Mouse (Mus musculus): ENCODE data around the gene Prss37. TPM values are rescaled to one million over a fixed set of nuclear protein-coding genes. Genes with fewer than 3 reads are reported as not detected.

The Prss37 gene
- polyA plus RNA-seq (2014; fragmentation: Nextera tagmentation; extraction: Ambion mirVana): not detected in 2 replicates

- no peaks in the 10 kb centered on the region for H3K27me3 ChIP-seq (ENCODE audit: control insufficient read depth, insufficient read depth, low read length)
- no peak within 1 kb of the TSS for H3K9ac ChIP-seq (replicated peaks; ENCODE audit: low read length)
- no peak within 1 kb of the TSS for H3K4me2 ChIP-seq (ENCODE audit: low read depth, low read length)
- no peaks in the 10 kb centered on the region for H3K9me3 ChIP-seq (replicated peaks; ENCODE audit: control insufficient read depth, low read length)
- ATAC-seq (replicated peaks; ENCODE audit: insufficient number of reproducible peaks, low FRiP score, low TSS enrichment, low read depth) (no peak), DNase-seq (ENCODE audit: low spot score) (no peak)
- 76% methylated on average over 1 of the region's 1 CpGs for WGBS
- H3K4me3 ChIP-seq (ENCODE audit: low read depth, low read length): no peak within 1 kb of the TSS
- no peaks in the 10 kb centered on the region for H3K4me1 ChIP-seq (ENCODE audit: control insufficient read depth, insufficient read depth, low read length)
- no peaks in the 10 kb centered on the region for H3K36me3 ChIP-seq (replicated peaks; ENCODE audit: control insufficient read depth, insufficient read depth, low read depth, low read length)
- no peak within 1 kb of the TSS for H3K27ac ChIP-seq (replicated peaks; ENCODE audit: low read depth, low read length)
Measured at GRCm38 (mm10) chr6:40519408-40519807, at the start of gene Prss37. Gene Prss37 (minus strand): TSS chr6:40519508.

- H3K4me3 ChIP-seq (ENCODE audit: low read depth, low read length): no peak within 1 kb of the TSS
- H3K27ac ChIP-seq (replicated peaks; ENCODE audit: low read depth, low read length): no peak within 1 kb of the TSS
- no peaks in the 10 kb centered on the region for H3K36me3 ChIP-seq (replicated peaks; ENCODE audit: control insufficient read depth, insufficient read depth, low read depth, low read length)
- 81% methylated on average over 2 of the region's 2 CpGs for WGBS
- ATAC-seq (replicated peaks; ENCODE audit: insufficient number of reproducible peaks, low FRiP score, low TSS enrichment, low read depth) (no peak), DNase-seq (ENCODE audit: low spot score) (no peak)
- H3K4me1 ChIP-seq (ENCODE audit: control insufficient read depth, insufficient read depth, low read length): no peaks in the 10 kb centered on the region
- no peaks in the 10 kb centered on the region for H3K9me3 ChIP-seq (replicated peaks; ENCODE audit: control insufficient read depth, low read length)
- no peak within 1 kb of the TSS for H3K9ac ChIP-seq (replicated peaks; ENCODE audit: low read length)
- no peak within 1 kb of the TSS for H3K4me2 ChIP-seq (ENCODE audit: low read depth, low read length)
- no peaks in the 10 kb centered on the region for H3K27me3 ChIP-seq (ENCODE audit: control insufficient read depth, insufficient read depth, low read length)
Measured at GRCm38 (mm10) chr6:40554950-40555349, 35.6 kb upstream of the Prss37 start, which contains the start of gene Olfr461. Gene Olfr461 (minus strand): TSS chr6:40555050.

GRCm38 (mm10) chr6:40544690-40545089 is 25.4 kb upstream of the Prss37 start:
- DNase-seq (ENCODE audit: low spot score) (no peak), ATAC-seq (replicated peaks; ENCODE audit: insufficient number of reproducible peaks, low FRiP score, low TSS enrichment, low read depth) (no peak)
- no peak overlapping the region for H3K9ac ChIP-seq (replicated peaks; ENCODE audit: low read length)
- no peak overlapping the region for H3K27ac ChIP-seq (replicated peaks; ENCODE audit: low read depth, low read length)
- H3K36me3 ChIP-seq (replicated peaks; ENCODE audit: control insufficient read depth, insufficient read depth, low read depth, low read length): no peaks in the 10 kb centered on the region
- 86% methylated on average over 10 of the region's 10 CpGs for WGBS
- no peak overlapping the region for H3K4me3 ChIP-seq (ENCODE audit: low read depth, low read length)
- H3K9me3 ChIP-seq (replicated peaks; ENCODE audit: control insufficient read depth, low read length): no peaks in the 10 kb centered on the region
- no peak overlapping the region for H3K4me2 ChIP-seq (ENCODE audit: low read depth, low read length)
- H3K27me3 ChIP-seq (ENCODE audit: control insufficient read depth, insufficient read depth, low read length): no peaks in the 10 kb centered on the region
- H3K4me1 ChIP-seq (ENCODE audit: control insufficient read depth, insufficient read depth, low read length): no peaks in the 10 kb centered on the region

- Histone ChIP-seq H3K27me3 (ENCODE audit: control insufficient read depth, insufficient read depth, low read length) (no peaks in the 10 kb centered on the region), H3K36me3 (replicated peaks; ENCODE audit: control insufficient read depth, insufficient read depth, low read depth, low read length) (no peaks in the 10 kb centered on the region), H3K4me1 (ENCODE audit: control insufficient read depth, insufficient read depth, low read length) (no peaks in the 10 kb centered on the region), H3K27ac (replicated peaks; ENCODE audit: low read depth, low read length) (no peak within 1 kb of the TSS), H3K9me3 (replicated peaks; ENCODE audit: control insufficient read depth, low read length) (no peaks in the 10 kb centered on the region), H3K9ac (replicated peaks; ENCODE audit: low read length) (no peak within 1 kb of the TSS), H3K4me3 (ENCODE audit: low read depth, low read length) (no peak within 1 kb of the TSS), H3K4me2 (ENCODE audit: low read depth, low read length) (no peak within 1 kb of the TSS)
- ATAC-seq (replicated peaks; ENCODE audit: insufficient number of reproducible peaks, low FRiP score, low TSS enrichment, low read depth) (no peak), DNase-seq (ENCODE audit: low spot score) (no peak)
- WGBS: 84% methylated on average over 3 of the region's 3 CpGs
Measured at GRCm38 (mm10) chr6:40493229-40493628, 26.1 kb downstream of the Prss37 start, which contains the start of gene Tas2r108. Gene Tas2r108 (plus strand): TSS chr6:40493529.

- Histone ChIP-seq H3K27me3 (ENCODE audit: control insufficient read depth, insufficient read depth, low read length) (no peaks in the 10 kb centered on the region), H3K36me3 (replicated peaks; ENCODE audit: control insufficient read depth, insufficient read depth, low read depth, low read length) (no peaks in the 10 kb centered on the region), H3K9me3 (replicated peaks; ENCODE audit: control insufficient read depth, low read length) (no peaks in the 10 kb centered on the region), H3K27ac (replicated peaks; ENCODE audit: low read depth, low read length) (no peak within 1 kb of the TSS), H3K4me2 (ENCODE audit: low read depth, low read length) (no peak within 1 kb of the TSS), H3K4me3 (ENCODE audit: low read depth, low read length) (no peak within 1 kb of the TSS), H3K9ac (replicated peaks; ENCODE audit: low read length) (no peak within 1 kb of the TSS), H3K4me1 (ENCODE audit: control insufficient read depth, insufficient read depth, low read length) (no peaks in the 10 kb centered on the region)
- DNase-seq (ENCODE audit: low spot score): no peak
- no peak for ATAC-seq (replicated peaks; ENCODE audit: insufficient number of reproducible peaks, low FRiP score, low TSS enrichment, low read depth)
Measured at GRCm38 (mm10) chr6:40490933-40491332, 28.4 kb downstream of the Prss37 start, which contains the start of gene Tas2r137. Gene Tas2r137 (plus strand): TSS chr6:40491233.

- H3K4me2 ChIP-seq (ENCODE audit: low read depth, low read length): no peak overlapping the region
- 91% methylated on average over 5 of the region's 5 CpGs for WGBS
- H3K27ac ChIP-seq (replicated peaks; ENCODE audit: low read depth, low read length): no peak overlapping the region
- no peaks in the 10 kb centered on the region for H3K9me3 ChIP-seq (replicated peaks; ENCODE audit: control insufficient read depth, low read length)
- no peak for DNase-seq (ENCODE audit: low spot score)
- no peaks in the 10 kb centered on the region for H3K4me1 ChIP-seq (ENCODE audit: control insufficient read depth, insufficient read depth, low read length)
- H3K9ac ChIP-seq (replicated peaks; ENCODE audit: low read length): no peak overlapping the region
- H3K4me3 ChIP-seq (ENCODE audit: low read depth, low read length): no peak overlapping the region
- ATAC-seq (replicated peaks; ENCODE audit: insufficient number of reproducible peaks, low FRiP score, low TSS enrichment, low read depth): no peak
- peaks cover 12% of the 10 kb centered on the region for H3K36me3 ChIP-seq (replicated peaks; ENCODE audit: control insufficient read depth, insufficient read depth, low read depth, low read length)
- no peaks in the 10 kb centered on the region for H3K27me3 ChIP-seq (ENCODE audit: control insufficient read depth, insufficient read depth, low read length)
Measured at GRCm38 (mm10) chr6:40482318-40482717, 37.0 kb downstream of the Prss37 start.

GRCm38 (mm10) chr6:40479705-40480104 is 39.6 kb downstream of the Prss37 start:
- Histone ChIP-seq H3K9ac (replicated peaks; ENCODE audit: low read length) (no peak overlapping the region), H3K4me2 (ENCODE audit: low read depth, low read length) (no peak overlapping the region), H3K36me3 (replicated peaks; ENCODE audit: control insufficient read depth, insufficient read depth, low read depth, low read length) (peaks cover 12% of the 10 kb centered on the region), H3K27me3 (ENCODE audit: control insufficient read depth, insufficient read depth, low read length) (no peaks in the 10 kb centered on the region), H3K27ac (replicated peaks; ENCODE audit: low read depth, low read length) (no peak overlapping the region), H3K4me1 (ENCODE audit: control insufficient read depth, insufficient read depth, low read length) (no peaks in the 10 kb centered on the region), H3K9me3 (replicated peaks; ENCODE audit: control insufficient read depth, low read length) (no peaks in the 10 kb centered on the region), H3K4me3 (ENCODE audit: low read depth, low read length) (no peak overlapping the region)
- ATAC-seq (replicated peaks; ENCODE audit: insufficient number of reproducible peaks, low FRiP score, low TSS enrichment, low read depth) (no peak), DNase-seq (ENCODE audit: low spot score) (peak; percentile 49)
- 91% methylated on average over 1 of the region's 1 CpGs for WGBS

GRCm38 (mm10) chr6:40476132-40476531 is 43.2 kb downstream of the Prss37 start:
- no peak overlapping the region for H3K27ac ChIP-seq (replicated peaks; ENCODE audit: low read depth, low read length)
- no peak for DNase-seq (ENCODE audit: low spot score)
- H3K4me1 ChIP-seq (ENCODE audit: control insufficient read depth, insufficient read depth, low read length): no peaks in the 10 kb centered on the region; the same call in 1 of the 2 replicates
- H3K4me2 ChIP-seq (ENCODE audit: low read depth, low read length): no peak overlapping the region
- H3K9me3 ChIP-seq (replicated peaks; ENCODE audit: control insufficient read depth, low read length): no peaks in the 10 kb centered on the region
- peaks cover 10% of the 10 kb centered on the region for H3K36me3 ChIP-seq (replicated peaks; ENCODE audit: control insufficient read depth, insufficient read depth, low read depth, low read length)
- H3K9ac ChIP-seq (replicated peaks; ENCODE audit: low read length): no peak overlapping the region
- 80% methylated on average over 4 of the region's 4 CpGs for whole genome bisulfite sequencing
- no peak for ATAC-seq (replicated peaks; ENCODE audit: insufficient number of reproducible peaks, low FRiP score, low TSS enrichment, low read depth)
- H3K27me3 ChIP-seq (ENCODE audit: control insufficient read depth, insufficient read depth, low read length): no peaks in the 10 kb centered on the region
- H3K4me3 ChIP-seq (ENCODE audit: low read depth, low read length): no peak overlapping the region
